Mouse (Mus musculus): ENCODE results near the gene Gm20388. TPM values are rescaled to one million over a fixed set of nuclear protein-coding genes. Genes with fewer than 3 reads are reported as not detected.

The Gm20388 gene
- polyA plus RNA-seq, 1 experiment from 2014 or later: 2.5 TPM

GRCm38 (mm10) chr8:124274441-124275120 is 4363.9 kb downstream of the Gm20388 start:
- Histone ChIP-seq H3K9me3 (replicated peaks) (no peaks in the 10 kb centered on the region), H3K36me3 (peaks cover 19% of the 10 kb centered on the region), H3K4me3 (no peak overlapping the region), H3K4me1 (peaks cover 47% of the 10 kb centered on the region), H3K27ac (no peak overlapping the region), H3K27me3 (ENCODE audit: low read depth, poor library complexity, severe bottlenecking) (no peaks in the 10 kb centered on the region)
- DNase-seq (ENCODE audit: low spot score): no peak
- 67% methylated on average over 10 of the region's 10 CpGs for WGBS

- Histone ChIP-seq H3K4me1 (peaks cover 44% of the 10 kb centered on the region), H3K4me3 (no peak overlapping the region), H3K27me3 (ENCODE audit: low read depth, poor library complexity, severe bottlenecking) (no peaks in the 10 kb centered on the region), H3K9me3 (replicated peaks) (no peaks in the 10 kb centered on the region), H3K36me3 (peaks cover 19% of the 10 kb centered on the region), H3K27ac (no peak overlapping the region)
- no peak for DNase-seq (ENCODE audit: low spot score)
- 93% methylated on average over 10 of the region's 10 CpGs for WGBS
Observed at GRCm38 (mm10) chr8:124275377-124276071, 4364.9 kb downstream of the Gm20388 start.

GRCm38 (mm10) chr8:124277951-124278910 is 4367.6 kb downstream of the Gm20388 start:
- H3K36me3 ChIP-seq: peaks cover 17% of the 10 kb centered on the region
- H3K4me3 ChIP-seq: no peak overlapping the region
- no peak for DNase-seq (ENCODE audit: low spot score)
- peaks cover 25% of the 10 kb centered on the region for H3K4me1 ChIP-seq
- H3K9me3 ChIP-seq (replicated peaks): no peaks in the 10 kb centered on the region
- H3K27me3 ChIP-seq (ENCODE audit: low read depth, poor library complexity, severe bottlenecking): no peaks in the 10 kb centered on the region
- WGBS: 88% methylated on average over 24 of the region's 24 CpGs
- 0 out of 2 replicates have a peak overlapping the region, but pooled peaks have one; percentile 2 for H3K27ac ChIP-seq

DNA sequence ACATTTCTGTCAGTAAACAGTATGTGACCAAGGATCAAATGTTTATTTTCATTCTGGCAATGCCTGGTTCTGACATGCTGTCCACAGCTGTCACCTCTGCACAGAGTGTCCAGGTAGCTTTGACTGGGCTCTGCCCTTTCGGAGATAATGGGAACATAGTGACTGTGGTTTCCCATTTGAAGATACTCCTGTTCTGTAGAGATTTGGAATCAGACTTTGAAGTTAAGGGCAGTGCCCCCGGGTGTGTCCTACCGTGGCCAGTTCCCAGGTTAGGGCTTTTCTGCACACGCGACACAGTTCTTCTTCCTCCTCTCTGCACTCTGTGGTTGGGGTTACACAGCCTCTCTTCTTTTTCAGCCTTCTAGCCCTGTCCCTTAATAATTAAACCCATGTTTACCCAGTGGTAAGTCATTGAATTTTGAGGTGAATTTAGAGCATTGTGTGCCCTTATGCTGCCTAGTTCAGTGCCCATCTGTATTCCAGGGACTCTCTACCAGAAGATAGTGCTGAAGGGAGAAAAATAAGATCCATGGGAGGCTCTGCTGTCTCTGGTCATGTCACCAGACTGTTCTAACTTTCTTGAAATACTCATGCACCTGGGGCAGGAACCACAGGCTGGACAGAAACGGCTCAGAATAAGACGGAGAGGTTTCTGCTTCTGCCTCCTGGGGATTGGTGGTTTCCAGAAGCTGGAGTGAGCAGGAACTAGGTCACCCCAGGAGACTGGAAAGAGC is 4368.5 kb downstream of the Gm20388 start:
- Histone ChIP-seq H3K36me3 (peaks cover 17% of the 10 kb centered on the region), H3K9me3 (replicated peaks) (no peaks in the 10 kb centered on the region), H3K27ac (no peak overlapping the region), H3K27me3 (ENCODE audit: low read depth, poor library complexity, severe bottlenecking) (no peaks in the 10 kb centered on the region), H3K4me3 (no peak overlapping the region), H3K4me1 (peaks cover 25% of the 10 kb centered on the region)
- DNase-seq (ENCODE audit: low spot score): no peak
- WGBS: 86% methylated on average over 7 of the region's 7 CpGs

DNA sequence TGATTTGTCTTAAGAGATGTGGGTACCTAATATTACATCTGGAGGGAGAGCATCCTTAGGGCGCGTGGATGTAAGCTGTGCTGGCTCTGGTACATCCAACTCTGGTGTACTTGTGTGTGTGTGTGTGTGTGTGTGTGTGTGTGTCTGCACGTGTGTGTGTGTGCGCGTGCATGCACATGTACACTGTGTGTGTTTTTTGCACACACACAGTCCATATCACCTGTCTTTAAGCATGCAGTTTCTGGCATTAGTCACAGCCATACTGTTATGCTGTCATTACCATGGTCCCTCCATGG is 4369.0 kb downstream of the Gm20388 start:
- 97% methylated on average over 5 of the region's 5 CpGs for WGBS
- peaks cover 17% of the 10 kb centered on the region for H3K36me3 ChIP-seq
- H3K4me3 ChIP-seq: no peak overlapping the region
- no peaks in the 10 kb centered on the region for H3K27me3 ChIP-seq (ENCODE audit: low read depth, poor library complexity, severe bottlenecking)
- H3K9me3 ChIP-seq (replicated peaks): no peaks in the 10 kb centered on the region
- no peak for DNase-seq (ENCODE audit: low spot score)
- H3K4me1 ChIP-seq: peaks cover 24% of the 10 kb centered on the region
- H3K27ac ChIP-seq: no peak overlapping the region

GRCm38 (mm10) chr8:124281700-124282541 is 4371.3 kb downstream of the Gm20388 start:
- DNase-seq (ENCODE audit: low spot score): no peak
- 82% methylated on average over 11 of the region's 11 CpGs for WGBS
- no peaks in the 10 kb centered on the region for H3K9me3 ChIP-seq (replicated peaks)
- H3K4me1 ChIP-seq: peaks cover 43% of the 10 kb centered on the region
- H3K27ac ChIP-seq: no peak overlapping the region
- no peak overlapping the region for H3K4me3 ChIP-seq
- H3K36me3 ChIP-seq: peaks cover 3% of the 10 kb centered on the region; the same call in 1 of the 2 replicates
- H3K27me3 ChIP-seq (ENCODE audit: low read depth, poor library complexity, severe bottlenecking): no peaks in the 10 kb centered on the region

GRCm38 (mm10) chr8:124282878-124283630 is 4372.4 kb downstream of the Gm20388 start:
- 84% methylated on average over 12 of the region's 12 CpGs for WGBS
- Histone ChIP-seq H3K9me3 (replicated peaks) (no peaks in the 10 kb centered on the region), H3K4me1 (peaks cover 46% of the 10 kb centered on the region), H3K36me3 (peaks cover 2% of the 10 kb centered on the region; the same call in 1 of the 2 replicates), H3K27me3 (ENCODE audit: low read depth, poor library complexity, severe bottlenecking) (no peaks in the 10 kb centered on the region), H3K4me3 (no peak overlapping the region), H3K27ac (peak overlapping the region; percentile 75; the same call in 1 of the 2 replicates)
- DNase-seq (ENCODE audit: low spot score): no peak

GRCm38 (mm10) chr8:124283644-124284332 is 4373.1 kb downstream of the Gm20388 start:
- H3K4me3 ChIP-seq: no peak overlapping the region
- no peaks in the 10 kb centered on the region for H3K36me3 ChIP-seq
- H3K27me3 ChIP-seq (ENCODE audit: low read depth, poor library complexity, severe bottlenecking): no peaks in the 10 kb centered on the region
- peak overlapping the region; percentile 75 for H3K27ac ChIP-seq
- 65% methylated on average over 11 of the region's 11 CpGs for WGBS
- H3K4me1 ChIP-seq: peaks cover 46% of the 10 kb centered on the region
- DNase-seq (ENCODE audit: low spot score): no peak
- no peaks in the 10 kb centered on the region for H3K9me3 ChIP-seq (replicated peaks)

- H3K27ac ChIP-seq: peak overlapping the region; percentile 75
- no peak for DNase-seq (ENCODE audit: low spot score)
- 27% methylated on average over 6 of the region's 6 CpGs for WGBS
- H3K9me3 ChIP-seq (replicated peaks): no peaks in the 10 kb centered on the region
- peaks cover 46% of the 10 kb centered on the region for H3K4me1 ChIP-seq
- H3K4me3 ChIP-seq: no peak overlapping the region
- no peaks in the 10 kb centered on the region for H3K27me3 ChIP-seq (ENCODE audit: low read depth, poor library complexity, severe bottlenecking)
- H3K36me3 ChIP-seq: no peaks in the 10 kb centered on the region
Observed at GRCm38 (mm10) chr8:124284333-124284711, 4373.7 kb downstream of the Gm20388 start.

GRCm38 (mm10) chr8:124284984-124285576 is 4374.4 kb downstream of the Gm20388 start:
- H3K27ac ChIP-seq: peak overlapping the region; percentile 50; the same call in 1 of the 2 replicates
- no peaks in the 10 kb centered on the region for H3K36me3 ChIP-seq
- no peak for DNase-seq (ENCODE audit: low spot score)
- H3K27me3 ChIP-seq (ENCODE audit: low read depth, poor library complexity, severe bottlenecking): no peaks in the 10 kb centered on the region
- H3K9me3 ChIP-seq (replicated peaks): no peaks in the 10 kb centered on the region
- 78% methylated on average over 9 of the region's 9 CpGs for WGBS
- H3K4me1 ChIP-seq: peaks cover 46% of the 10 kb centered on the region
- no peak overlapping the region for H3K4me3 ChIP-seq
